In the genomic region with DNA sequence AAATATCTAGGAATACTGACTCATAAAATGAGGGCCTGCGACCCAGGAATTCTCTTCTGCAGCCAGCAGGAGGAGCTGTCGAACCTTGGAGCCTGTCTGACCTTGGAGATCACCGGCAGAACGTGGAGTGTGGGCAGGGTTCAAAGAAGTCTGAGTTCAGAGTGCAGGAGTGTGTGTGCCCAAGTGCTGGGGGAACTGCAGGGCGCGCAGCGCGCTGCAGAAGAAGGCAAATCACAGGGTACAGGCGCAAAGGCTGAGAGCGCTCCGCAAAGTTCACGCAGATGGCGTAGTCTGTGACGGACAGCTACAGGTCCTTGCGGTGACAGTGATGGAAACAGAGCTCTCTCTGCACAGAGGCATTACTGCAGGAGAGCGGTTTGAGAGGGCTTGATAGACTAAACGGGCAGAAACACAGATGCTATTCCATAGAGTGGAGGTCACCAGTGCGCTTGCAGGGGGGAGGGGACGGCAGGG, we compare ENCODE assay signal across 8 mouse cellular contexts. TPM values are rescaled to one million over a fixed set of nuclear protein-coding genes. Genes with fewer than 3 reads are reported as not detected.
DNase-seq lines count a peak whose midpoint lies in the region; ATAC-seq and TF ChIP-seq lines count a peak whose summit lies in the region.

No protein-coding gene starts in this region.

- TF ChIP-seq CTCF in bone marrow, adult 2 months (IDR thresholded peaks at IDR 0.05; ENCODE audit: control insufficient read depth, insufficient read depth, low read length) = peak; percentile 89

- peak; percentile 82 for ATAC-seq in embryonic facial prominence, embryonic 14.5 days (ENCODE audit: low read depth)
- peak; percentile 68 for ATAC-seq in liver, embryonic 11.5 days (replicated peaks; ENCODE audit: low FRiP score)
- peak; percentile 88 for ATAC-seq in monocyte, adult 5-6 weeks (replicated peaks; ENCODE audit: insufficient number of reproducible peaks, low FRiP score, low TSS enrichment, poor library complexity, severe bottlenecking)

- H3K36me3 ChIP-seq in embryonic facial prominence, embryonic 14.5 days (ENCODE audit: control insufficient read depth, insufficient read depth, low read length) = no peaks in the 10 kb centered on the region
- H3K36me3 ChIP-seq in heart, embryonic 10.5 days = no peaks in the 10 kb centered on the region
- no peaks in the 10 kb centered on the region for H3K36me3 ChIP-seq in liver, embryonic 11.5 days (ENCODE audit: control insufficient read depth, insufficient read depth, low read length)

- no peak for TF ChIP-seq POLR2A in bone marrow, adult 2 months (IDR thresholded peaks at IDR 0.05; ENCODE audit: borderline replicate concordance, control insufficient read depth, low read depth, low read length)

- no peaks in the 10 kb centered on the region for H3K27me3 ChIP-seq in embryonic facial prominence, embryonic 14.5 days (replicated peaks; ENCODE audit: control insufficient read depth, insufficient read depth, low read length)
- H3K27me3 ChIP-seq in heart, embryonic 10.5 days (ENCODE audit: insufficient read depth, poor library complexity, severe bottlenecking) = peaks cover 15% of the 10 kb centered on the region; the same call in 1 of the 2 replicates
- no peaks in the 10 kb centered on the region for H3K27me3 ChIP-seq in liver, embryonic 11.5 days (replicated peaks; ENCODE audit: control insufficient read depth, insufficient read depth, low read length)

- H3K4me1 ChIP-seq in bone marrow, adult 2 months (ENCODE audit: control insufficient read depth, insufficient read depth, low read length) = no peaks in the 10 kb centered on the region
- H3K4me1 ChIP-seq in embryonic facial prominence, embryonic 14.5 days (ENCODE audit: control insufficient read depth, insufficient read depth, low read length) = no peaks in the 10 kb centered on the region
- peaks cover 6% of the 10 kb centered on the region; the same call in 1 of the 2 replicates for H3K4me1 ChIP-seq in heart, embryonic 10.5 days
- H3K4me1 ChIP-seq in liver, embryonic 11.5 days (replicated peaks; ENCODE audit: control insufficient read depth, insufficient read depth, low read length) = peaks cover 6% of the 10 kb centered on the region

- WGBS in bone marrow, adult 2 months = 3% methylated on average over 19 of the region's 19 CpGs
- WGBS in embryonic facial prominence, embryonic 14.5 days = 3% methylated on average over 19 of the region's 19 CpGs
- WGBS in heart, embryonic 10.5 days = 3% methylated on average over 19 of the region's 19 CpGs
- WGBS in liver, embryonic 11.5 days = 2% methylated on average over 19 of the region's 19 CpGs

- no peaks in the 10 kb centered on the region for H3K9me3 ChIP-seq in embryonic facial prominence, embryonic 14.5 days (ENCODE audit: control insufficient read depth, low read length)
- no peaks in the 10 kb centered on the region for H3K9me3 ChIP-seq in heart, embryonic 10.5 days
- no peaks in the 10 kb centered on the region for H3K9me3 ChIP-seq in liver, embryonic 11.5 days (ENCODE audit: control insufficient read depth, low read length)

- H3K9ac ChIP-seq in embryonic facial prominence, embryonic 14.5 days (ENCODE audit: low read depth, low read length) = peak overlapping the region; percentile 55; the same call in 1 of the 2 replicates
- no peak overlapping the region for H3K9ac ChIP-seq in liver, embryonic 11.5 days (ENCODE audit: low read depth, low read length)

- H3K27ac ChIP-seq in bone marrow, adult 2 months (ENCODE audit: control insufficient read depth, insufficient read depth, low read depth, low read length, poor library complexity) = no peak overlapping the region
- H3K27ac ChIP-seq in embryonic facial prominence, embryonic 14.5 days (replicated peaks; ENCODE audit: low read depth, low read length) = no peak overlapping the region
- H3K27ac ChIP-seq in heart, embryonic 10.5 days = peak overlapping the region; percentile 63; the same call in 1 of the 2 replicates
- H3K27ac ChIP-seq in liver, embryonic 11.5 days (ENCODE audit: low read depth, low read length) = peak overlapping the region; percentile 14

- H3K4me3 ChIP-seq in bone marrow, adult 2 months (replicated peaks; ENCODE audit: control insufficient read depth, low read depth, low read length) = peak overlapping the region; percentile 0
- peak overlapping the region; percentile 44 for H3K4me3 ChIP-seq in embryonic facial prominence, embryonic 14.5 days (ENCODE audit: low read depth, low read length)
- peak overlapping the region; percentile 57 for H3K4me3 ChIP-seq in heart, embryonic 10.5 days
- H3K4me3 ChIP-seq in liver, embryonic 11.5 days (ENCODE audit: low read depth, low read length) = peak overlapping the region; percentile 39

- peak; percentile 81 for DNase-seq in CD4-positive helper T cell, adult 2 months (ENCODE audit: low read depth, low spot score)
- DNase-seq in embryonic facial prominence, embryonic 14.5 days (ENCODE audit: low spot score) = peak; percentile 85
- peak; percentile 91 for DNase-seq in heart, embryonic 10.5 days (ENCODE audit: low spot score)
- peak; percentile 93 for DNase-seq in kidney, adult 9 months
- DNase-seq in liver, embryonic 11.5 days (ENCODE audit: low spot score) = peak; percentile 70
- peak; percentile 25 to 56 for DNase-seq in spleen, postnatal 14 days (ENCODE audit: low spot score in 2 of 2)

- peak overlapping the region; percentile 89 for H3K4me2 ChIP-seq in embryonic facial prominence, embryonic 14.5 days (ENCODE audit: low read depth, low read length)
- H3K4me2 ChIP-seq in liver, embryonic 11.5 days = peak overlapping the region; percentile 76

RNA-seq across cellular contexts. Expression of gene Cox8b, which starts 8.4 kb away (rescaled TPM):
- not detected in 2 replicates for polyA plus RNA-seq in bone marrow, adult 2 months (2011; ENCODE audit: insufficient read depth, insufficient read length, low replicate concordance, missing spikeins)
- 55.5 and 92.1 TPM in 2 replicates for polyA plus RNA-seq in embryonic facial prominence, embryonic 14.5 days (2014; fragmentation: Nextera tagmentation; extraction: Ambion mirVana)
- 13.6 and 46.8 TPM in 2 replicates for polyA plus RNA-seq in heart, embryonic 10.5 days (2016; fragmentation: Nextera tagmentation; extraction: Ambion mirVana)
- polyA plus RNA-seq in liver, embryonic 11.5 days (2014; fragmentation: Nextera tagmentation; extraction: Ambion mirVana) = 0.97 TPM in 1 of 2 replicates, not detected in the other
- total RNA-seq in monocyte, adult 5-6 weeks (2017) = not detected in 3 replicates

RNA-seq across cellular contexts. Expression of gene Nlrp6, which starts 12.0 kb away (rescaled TPM):
- 1.9 and 3.1 TPM in 2 replicates for polyA plus RNA-seq in bone marrow, adult 2 months (2011; ENCODE audit: insufficient read depth, insufficient read length, low replicate concordance, missing spikeins)
- 0.19 and 0.42 TPM in 2 replicates for polyA plus RNA-seq in embryonic facial prominence, embryonic 14.5 days (2014; fragmentation: Nextera tagmentation; extraction: Ambion mirVana)
- 0.14 TPM in 1 of 2 replicates, not detected in the other for polyA plus RNA-seq in heart, embryonic 10.5 days (2016; fragmentation: Nextera tagmentation; extraction: Ambion mirVana)
- 1.3 and 1.9 TPM in 2 replicates for polyA plus RNA-seq in liver, embryonic 11.5 days (2014; fragmentation: Nextera tagmentation; extraction: Ambion mirVana)
- 0.10 TPM in 1 of 3 replicates, not detected in the others for total RNA-seq in monocyte, adult 5-6 weeks (2017)

RNA-seq across cellular contexts. Expression of gene Sirt3, which starts 26.6 kb away (rescaled TPM):
- polyA plus RNA-seq in bone marrow, adult 2 months (2011; ENCODE audit: insufficient read depth, insufficient read length, low replicate concordance, missing spikeins) = 13.1 and 27.0 TPM in 2 replicates
- 18.3 and 19.9 TPM in 2 replicates for polyA plus RNA-seq in embryonic facial prominence, embryonic 14.5 days (2014; fragmentation: Nextera tagmentation; extraction: Ambion mirVana)
- polyA plus RNA-seq in heart, embryonic 10.5 days (2016; fragmentation: Nextera tagmentation; extraction: Ambion mirVana) = 31.5 and 40.1 TPM in 2 replicates
- polyA plus RNA-seq in liver, embryonic 11.5 days (2014; fragmentation: Nextera tagmentation; extraction: Ambion mirVana) = 19.9 and 24.5 TPM in 2 replicates
- total RNA-seq in monocyte, adult 5-6 weeks (2017) = 8.0 to 12.6 TPM (median 12.2 TPM) in 3 replicates

RNA-seq across cellular contexts. Expression of gene Psmd13, which starts 26.9 kb away (rescaled TPM):
- 239 and 252 TPM in 2 replicates for polyA plus RNA-seq in bone marrow, adult 2 months (2011; ENCODE audit: insufficient read depth, insufficient read length, low replicate concordance, missing spikeins)
- polyA plus RNA-seq in embryonic facial prominence, embryonic 14.5 days (2014; fragmentation: Nextera tagmentation; extraction: Ambion mirVana) = 127 and 140 TPM in 2 replicates
- polyA plus RNA-seq in heart, embryonic 10.5 days (2016; fragmentation: Nextera tagmentation; extraction: Ambion mirVana) = 249 and 270 TPM in 2 replicates
- 162 and 183 TPM in 2 replicates for polyA plus RNA-seq in liver, embryonic 11.5 days (2014; fragmentation: Nextera tagmentation; extraction: Ambion mirVana)
- 119 to 165 TPM (median 132 TPM) in 3 replicates for total RNA-seq in monocyte, adult 5-6 weeks (2017)

RNA-seq across cellular contexts. Expression of gene Pgghg, which starts 32.5 kb away (rescaled TPM):
- 6.9 and 13.3 TPM in 2 replicates for polyA plus RNA-seq in bone marrow, adult 2 months (2011; ENCODE audit: insufficient read depth, insufficient read length, low replicate concordance, missing spikeins)
- polyA plus RNA-seq in embryonic facial prominence, embryonic 14.5 days (2014; fragmentation: Nextera tagmentation; extraction: Ambion mirVana) = 22.7 and 25.5 TPM in 2 replicates
- 13.7 and 16.1 TPM in 2 replicates for polyA plus RNA-seq in heart, embryonic 10.5 days (2016; fragmentation: Nextera tagmentation; extraction: Ambion mirVana)
- polyA plus RNA-seq in liver, embryonic 11.5 days (2014; fragmentation: Nextera tagmentation; extraction: Ambion mirVana) = 13.1 and 13.2 TPM in 2 replicates
- total RNA-seq in monocyte, adult 5-6 weeks (2017) = 10.6 to 14.2 TPM (median 13.8 TPM) in 3 replicates

Comparison
In these comparisons a context has a peak if more than half of its experiments do, and no peak if none do; other contexts are left out.
1. DNase-seq: peak in every context shown above with its lines; median percentile 93 in kidney, adult 9 months; 91 in heart, embryonic 10.5 days; 85 in embryonic facial prominence, embryonic 14.5 days; 81 in CD4-positive helper T cell, adult 2 months; 70 in liver, embryonic 11.5 days; 40 in spleen, postnatal 14 days.
2. H3K27ac ChIP-seq: peak in heart, embryonic 10.5 days (single experiment) and liver, embryonic 11.5 days (single experiment); none in bone marrow, adult 2 months (single experiment) and embryonic facial prominence, embryonic 14.5 days (single experiment).
3. H3K4me3 ChIP-seq: peak in every context shown above with its lines; median percentile 57 in heart, embryonic 10.5 days; 44 in embryonic facial prominence, embryonic 14.5 days; 39 in liver, embryonic 11.5 days; 0 in bone marrow, adult 2 months.
4. Peak in every context shown above with its lines, with median percentiles within 50 percentile points of each other: ATAC-seq.